Mouse (Mus musculus) limb, embryonic 11.5 days (tissue): ENCODE results near the gene Sphk2. TPM values are rescaled to one million over a fixed set of nuclear protein-coding genes. Genes with fewer than 3 reads are reported as not detected.

Source experiments
- ATAC-seq: fragments of 200-750 bp; cut with Nextera tagmentation; 2 replicates; pipeline ENCODE4 v1.8.0; 2017; ENCODE audit warnings: low read depth; ENCODE audit not compliant: insufficient number of reproducible peaks, low FRiP score, low TSS enrichment
- DNase-seq: peaks from one replicate; pipeline ENCODE4 v3.0.0-alpha.2; 2015; ENCODE audit warnings: low spot score
- H3K27ac ChIP-seq: fragments of 300-500 bp; sonication (generic); replicated peaks from 2 replicates; pipeline ENCODE4 v1.5.1; 2014; ENCODE audit warnings: low read depth, mild to moderate bottlenecking, low read length
- H3K27me3 ChIP-seq: fragments of 300-500 bp; sonication (generic); 2 replicates; pipeline ENCODE4 v1.6.1; 2014; ENCODE audit warnings: mild to moderate bottlenecking, low read length, mixed read lengths; ENCODE audit not compliant: control insufficient read depth, insufficient read depth
- H3K36me3 ChIP-seq: fragments of 300-500 bp; sonication (generic); 2 replicates; pipeline ENCODE4 v1.6.1; 2014; ENCODE audit warnings: mild to moderate bottlenecking, low read length, moderate library complexity, mixed read lengths; ENCODE audit not compliant: control insufficient read depth, insufficient read depth
- H3K4me1 ChIP-seq: fragments of 300-500 bp; sonication (generic); 2 replicates; pipeline ENCODE4 v1.6.1; 2014; ENCODE audit warnings: low read length, mixed read lengths; ENCODE audit not compliant: control insufficient read depth, insufficient read depth
- H3K4me2 ChIP-seq: fragments of 300-500 bp; sonication (generic); 2 replicates; pipeline ENCODE4 v1.6.1; 2014; ENCODE audit warnings: low read depth, mild to moderate bottlenecking, moderate library complexity; ENCODE audit not compliant: severe bottlenecking
- H3K4me3 ChIP-seq: fragments of 300-500 bp; sonication (generic); 2 replicates; pipeline ENCODE4 v1.5.1; 2014; ENCODE audit warnings: low read depth, low read length
- H3K9ac ChIP-seq: fragments of 300-500 bp; sonication (generic); 2 replicates; pipeline ENCODE4 v1.6.1; 2014; ENCODE audit warnings: mild to moderate bottlenecking, low read length
- H3K9me3 ChIP-seq: fragments of 300-500 bp; sonication (generic); 2 replicates; pipeline ENCODE4 v1.6.1; 2016; ENCODE audit warnings: low read length; ENCODE audit not compliant: control insufficient read depth
- WGBS: fragments of 180-500 bp; shearing (Covaris S2); extraction: QIAGEN DNeasy Blood & Tissue Kit; methylation state at CpG from one replicate; pipeline ENCODE4 v1.1.7; 2014; 5-methylcytosine and 5-hydroxymethylcytosine counted together
- polyA plus RNA-seq: library from polyadenylated mRNA; unstranded; fragments of >200 nt; fragmentation: Nextera tagmentation; extraction: Ambion mirVana; gene quantifications from 2 replicates; pipeline ENCODE4 v1.2.1, GENCODE M21; 2014

Sphk2 gene
- 28.4 and 28.5 TPM in 2 replicates for polyA plus RNA-seq

GRCm38 (mm10) chr7:45717918-45718297 lies at the start of gene Sphk2:
TSS of gene Sphk2 (minus strand) at chr7:45718002.
- Histone ChIP-seq H3K36me3 (peaks cover 24% of the 10 kb centered on the region), H3K4me1 (peaks cover 23% of the 10 kb centered on the region), H3K27ac (peak within 1 kb of the TSS; percentile 70), H3K9ac (peak within 1 kb of the TSS; percentile 98), H3K27me3 (no peaks in the 10 kb centered on the region), H3K9me3 (no peaks in the 10 kb centered on the region), H3K4me3 (peak within 1 kb of the TSS; percentile 98), H3K4me2 (peak within 1 kb of the TSS; percentile 92)
- peak; percentile 100 for DNase-seq
- ATAC-seq = peak; percentile 58; the same call in 1 of the 2 replicates
- under 1% methylated on average over 41 of the region's 41 CpGs for WGBS

GRCm38 (mm10) chr7:45767500-45767899 lies 49.7 kb upstream of the Sphk2 start:
- ATAC-seq (no peak), DNase-seq (no peak)
- WGBS = 88% methylated on average over 6 of the region's 6 CpGs
- Histone ChIP-seq H3K9me3 (no peaks in the 10 kb centered on the region), H3K27me3 (no peaks in the 10 kb centered on the region), H3K4me1 (no peaks in the 10 kb centered on the region), H3K4me2 (no peak overlapping the region), H3K9ac (no peak overlapping the region), H3K36me3 (no peaks in the 10 kb centered on the region), H3K4me3 (no peak overlapping the region), H3K27ac (no peak overlapping the region)

GRCm38 (mm10) chr7:45766764-45767163 lies 49.0 kb upstream of the Sphk2 start:
- no peak overlapping the region for H3K9ac ChIP-seq
- WGBS = 49% methylated on average over 8 of the region's 8 CpGs
- H3K36me3 ChIP-seq = no peaks in the 10 kb centered on the region
- ATAC-seq (no peak), DNase-seq (no peak)
- H3K4me3 ChIP-seq = no peak overlapping the region
- H3K9me3 ChIP-seq = no peaks in the 10 kb centered on the region
- no peak overlapping the region for H3K27ac ChIP-seq
- no peaks in the 10 kb centered on the region for H3K27me3 ChIP-seq
- no peaks in the 10 kb centered on the region for H3K4me1 ChIP-seq
- no peak overlapping the region for H3K4me2 ChIP-seq

GRCm38 (mm10) chr7:45765995-45766394 lies 48.2 kb upstream of the Sphk2 start:
- H3K36me3 ChIP-seq = no peaks in the 10 kb centered on the region
- H3K4me1 ChIP-seq = no peaks in the 10 kb centered on the region
- no peak overlapping the region for H3K9ac ChIP-seq
- ATAC-seq (no peak), DNase-seq (no peak)
- no peak overlapping the region for H3K27ac ChIP-seq
- H3K4me2 ChIP-seq = no peak overlapping the region
- H3K9me3 ChIP-seq = no peaks in the 10 kb centered on the region
- H3K27me3 ChIP-seq = no peaks in the 10 kb centered on the region
- 61% methylated on average over 8 of the region's 8 CpGs for WGBS
- no peak overlapping the region for H3K4me3 ChIP-seq

- Histone ChIP-seq H3K9me3 (no peaks in the 10 kb centered on the region), H3K4me2 (no peak overlapping the region), H3K4me1 (peaks cover 4% of the 10 kb centered on the region; the same call in 1 of the 2 replicates), H3K27me3 (peaks cover 21% of the 10 kb centered on the region), H3K9ac (no peak overlapping the region), H3K27ac (no peak overlapping the region), H3K36me3 (no peaks in the 10 kb centered on the region), H3K4me3 (no peak overlapping the region)
- ATAC-seq (no peak), DNase-seq (no peak)
- 72% methylated on average over 5 of the region's 5 CpGs for WGBS
Observed at GRCm38 (mm10) chr7:45760151-45760550, 42.3 kb upstream of the Sphk2 start.

- H3K4me3 ChIP-seq = peak overlapping the region; percentile 26
- DNase-seq (peak; percentile 48), ATAC-seq (no peak)
- H3K4me1 ChIP-seq = peaks cover 4% of the 10 kb centered on the region; the same call in 1 of the 2 replicates
- peak overlapping the region; percentile 54 for H3K4me2 ChIP-seq
- H3K36me3 ChIP-seq = no peaks in the 10 kb centered on the region
- no peak overlapping the region for H3K27ac ChIP-seq
- H3K9ac ChIP-seq = peak overlapping the region; percentile 47; the same call in 1 of the 2 replicates
- 7% methylated on average over 27 of the region's 27 CpGs for WGBS
- H3K27me3 ChIP-seq = peaks cover 21% of the 10 kb centered on the region
- H3K9me3 ChIP-seq = no peaks in the 10 kb centered on the region
Observed at GRCm38 (mm10) chr7:45759400-45759799, 41.6 kb upstream of the Sphk2 start.

- Histone ChIP-seq H3K4me3 (no peak overlapping the region), H3K4me1 (peaks cover 4% of the 10 kb centered on the region; the same call in 1 of the 2 replicates), H3K36me3 (no peaks in the 10 kb centered on the region), H3K9ac (no peak overlapping the region), H3K9me3 (no peaks in the 10 kb centered on the region), H3K27me3 (peaks cover 21% of the 10 kb centered on the region), H3K4me2 (no peak overlapping the region), H3K27ac (no peak overlapping the region)
- WGBS = 49% methylated on average over 6 of the region's 6 CpGs
- DNase-seq (no peak), ATAC-seq (no peak)
Observed at GRCm38 (mm10) chr7:45755703-45756102, 37.9 kb upstream of the Sphk2 start.

- ATAC-seq (no peak), DNase-seq (no peak)
- Histone ChIP-seq H3K9me3 (no peaks in the 10 kb centered on the region; the same call in 1 of the 2 replicates), H3K36me3 (no peaks in the 10 kb centered on the region), H3K9ac (no peak overlapping the region), H3K4me1 (peaks cover 3% of the 10 kb centered on the region; the same call in 1 of the 2 replicates), H3K27me3 (no peaks in the 10 kb centered on the region), H3K27ac (no peak overlapping the region), H3K4me3 (no peak overlapping the region), H3K4me2 (no peak overlapping the region)
- WGBS = 79% methylated on average over 9 of the region's 9 CpGs
Observed at GRCm38 (mm10) chr7:45750162-45750561, 32.4 kb upstream of the Sphk2 start.

- H3K27ac ChIP-seq = no peak overlapping the region
- 0 out of 2 replicates have a peak overlapping the region, but pooled peaks have one; percentile 23 for H3K9ac ChIP-seq
- no peak overlapping the region for H3K4me2 ChIP-seq
- H3K27me3 ChIP-seq = no peaks in the 10 kb centered on the region
- no peak overlapping the region for H3K4me3 ChIP-seq
- H3K36me3 ChIP-seq = no peaks in the 10 kb centered on the region
- WGBS = 43% methylated on average over 9 of the region's 10 CpGs
- H3K4me1 ChIP-seq = peaks cover 3% of the 10 kb centered on the region; the same call in 1 of the 2 replicates
- ATAC-seq = no peak
- no peak for DNase-seq
- no peaks in the 10 kb centered on the region; the same call in 1 of the 2 replicates for H3K9me3 ChIP-seq
Observed at GRCm38 (mm10) chr7:45749401-45749800, 31.6 kb upstream of the Sphk2 start.
